Mouse (Mus musculus) kidney, embryonic 16.5 days (tissue): ENCODE data around the gene Arhgef7. TPM values are rescaled to one million over a fixed set of nuclear protein-coding genes. Genes with fewer than 3 reads are reported as not detected.
A peak's percentile ranks its signal among the peaks of the same experiment; 100 is the strongest.

ENCODE experiments used
- ATAC-seq: fragments of 200-750 bp; cut with Nextera tagmentation; 2 replicates; pipeline ENCODE4 v1.8.0; 2017; ENCODE audit warnings: moderate TSS enrichment; ENCODE audit not compliant: low FRiP score, low TSS enrichment
- H3K27ac ChIP-seq: fragments of 300-500 bp; sonication (generic); 2 replicates; pipeline ENCODE4 v1.5.1; 2014; ENCODE audit warnings: low read length
- H3K27me3 ChIP-seq: fragments of 300-500 bp; sonication (generic); 2 replicates; pipeline ENCODE4 v1.6.1; 2014; ENCODE audit warnings: low read length, control low read depth, mixed read lengths; ENCODE audit not compliant: insufficient read depth
- H3K36me3 ChIP-seq: fragments of 300-500 bp; sonication (generic); 2 replicates; pipeline ENCODE4 v1.6.1; 2014; ENCODE audit warnings: low read length, control low read depth, mixed read lengths; ENCODE audit not compliant: insufficient read depth
- H3K4me1 ChIP-seq: fragments of 300-500 bp; sonication (generic); 2 replicates; pipeline ENCODE4 v1.6.1; 2014; ENCODE audit warnings: low read length, control low read depth, mixed read lengths; ENCODE audit not compliant: insufficient read depth
- H3K4me2 ChIP-seq: fragments of 300-500 bp; sonication (generic); replicated peaks from 2 replicates; pipeline ENCODE4 v1.6.1; 2014; ENCODE audit warnings: low read depth, low read length
- H3K4me3 ChIP-seq: fragments of 300-500 bp; sonication (generic); 2 replicates; pipeline ENCODE4 v1.5.1; 2014; ENCODE audit warnings: mild to moderate bottlenecking, low read length
- H3K9ac ChIP-seq: fragments of 300-500 bp; sonication (generic); replicated peaks from 2 replicates; pipeline ENCODE4 v1.6.1; 2014; ENCODE audit warnings: low read length
- H3K9me3 ChIP-seq: fragments of 300-500 bp; sonication (generic); 2 replicates; pipeline ENCODE4 v1.6.1; 2016; ENCODE audit warnings: low read length, control low read depth
- WGBS: fragments of 180-500 bp; shearing (Covaris S2); extraction: QIAGEN DNeasy Blood & Tissue Kit; methylation state at CpG from one replicate; pipeline ENCODE4 v1.1.7; 2014; 5-methylcytosine and 5-hydroxymethylcytosine counted together
- polyA plus RNA-seq: library from polyadenylated mRNA; unstranded; fragments of >200 nt; fragmentation: Nextera tagmentation; extraction: Ambion mirVana; gene quantifications from 2 replicates; pipeline ENCODE4 v1.2.1, GENCODE M21; 2015

The Arhgef7 gene
- polyA plus RNA-seq, 1 experiment from 2014 or later: 43.3 TPM

DNA sequence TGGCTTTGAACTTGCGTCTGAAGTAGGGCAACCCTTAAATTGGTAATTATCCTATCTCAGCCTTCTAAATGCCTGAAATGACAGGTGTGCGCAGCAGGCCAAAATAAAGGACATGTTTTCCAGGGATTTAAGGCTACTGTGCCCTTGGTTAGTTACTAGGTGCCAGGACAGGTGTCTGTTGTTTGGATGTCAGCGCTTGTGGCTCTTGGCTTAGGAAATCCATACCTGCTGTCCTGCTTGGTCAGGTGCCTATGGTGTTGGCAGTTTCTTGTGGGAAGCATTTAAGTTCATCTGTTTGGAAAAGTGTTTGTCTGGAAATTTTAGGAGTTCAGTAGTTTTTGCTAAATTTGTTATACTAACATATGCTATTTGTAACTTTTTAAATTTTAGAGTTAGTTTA, 71.6 kb downstream of the Arhgef7 start:
- Histone ChIP-seq H3K9me3 (no peaks in the 10 kb centered on the region), H3K27me3 (no peaks in the 10 kb centered on the region), H3K4me2 (no peak overlapping the region), H3K9ac (no peak overlapping the region), H3K4me3 (no peak overlapping the region), H3K36me3 (peaks cover 18% of the 10 kb centered on the region; the same call in 1 of the 2 replicates), H3K4me1 (no peaks in the 10 kb centered on the region; the same call in 1 of the 2 replicates), H3K27ac (no peak overlapping the region)
- WGBS: 95% methylated on average over 3 of the region's 3 CpGs
- ATAC-seq: no peak

GRCm38 (mm10) chr8:11800481-11800880, 73.0 kb downstream of the Arhgef7 start:
- WGBS: 82% methylated on average over 7 of the region's 7 CpGs
- peaks cover 19% of the 10 kb centered on the region for H3K36me3 ChIP-seq

GRCm38 (mm10) chr8:11801571-11801970, 74.0 kb downstream of the Arhgef7 start:
- 61% methylated on average over 8 of the region's 8 CpGs for WGBS
- Histone ChIP-seq H3K4me2 (no peak overlapping the region), H3K4me1 (no peaks in the 10 kb centered on the region; the same call in 1 of the 2 replicates), H3K27me3 (no peaks in the 10 kb centered on the region), H3K9ac (no peak overlapping the region), H3K27ac (peak overlapping the region; percentile 64), H3K4me3 (no peak overlapping the region), H3K36me3 (peaks cover 23% of the 10 kb centered on the region), H3K9me3 (no peaks in the 10 kb centered on the region)
- no peak for ATAC-seq

More at GRCm38 (mm10) chr8:11800481-11800880, 73.0 kb downstream of the Arhgef7 start:
- no peaks in the 10 kb centered on the region for H3K9me3 ChIP-seq
- no peaks in the 10 kb centered on the region; the same call in 1 of the 2 replicates for H3K4me1 ChIP-seq
- no peaks in the 10 kb centered on the region for H3K27me3 ChIP-seq
- H3K9ac ChIP-seq: no peak overlapping the region
- peak overlapping the region; percentile 7 for H3K27ac ChIP-seq
- H3K4me3 ChIP-seq: no peak overlapping the region
- no peak for ATAC-seq
- no peak overlapping the region for H3K4me2 ChIP-seq

- Histone ChIP-seq H3K27ac (no peak overlapping the region), H3K27me3 (no peaks in the 10 kb centered on the region), H3K9me3 (no peaks in the 10 kb centered on the region), H3K4me2 (no peak overlapping the region), H3K9ac (no peak overlapping the region), H3K4me3 (no peak overlapping the region), H3K36me3 (peaks cover 40% of the 10 kb centered on the region), H3K4me1 (no peaks in the 10 kb centered on the region; the same call in 1 of the 2 replicates)
- WGBS: 88% methylated on average over 4 of the region's 4 CpGs
- no peak for ATAC-seq
Measured at GRCm38 (mm10) chr8:11804914-11805313, 77.4 kb downstream of the Arhgef7 start.

GRCm38 (mm10) chr8:11806252-11806651, 78.7 kb downstream of the Arhgef7 start:
- H3K4me3 ChIP-seq: no peak overlapping the region
- 79% methylated on average over 6 of the region's 6 CpGs for WGBS
- no peak overlapping the region for H3K4me2 ChIP-seq
- H3K9me3 ChIP-seq: no peaks in the 10 kb centered on the region
- no peaks in the 10 kb centered on the region for H3K27me3 ChIP-seq
- no peak overlapping the region for H3K27ac ChIP-seq
- ATAC-seq: no peak
- H3K4me1 ChIP-seq: no peaks in the 10 kb centered on the region; the same call in 1 of the 2 replicates
- peaks cover 48% of the 10 kb centered on the region for H3K36me3 ChIP-seq
- no peak overlapping the region for H3K9ac ChIP-seq

- H3K4me1 ChIP-seq: no peaks in the 10 kb centered on the region; the same call in 1 of the 2 replicates
- H3K27me3 ChIP-seq: no peaks in the 10 kb centered on the region
- no peak overlapping the region for H3K9ac ChIP-seq
- H3K27ac ChIP-seq: no peak overlapping the region
- no peak overlapping the region for H3K4me2 ChIP-seq
- no peak for ATAC-seq
- 84% methylated on average over 3 of the region's 3 CpGs for WGBS
- peaks cover 53% of the 10 kb centered on the region for H3K36me3 ChIP-seq
- no peaks in the 10 kb centered on the region for H3K9me3 ChIP-seq
- no peak overlapping the region for H3K4me3 ChIP-seq
Measured at GRCm38 (mm10) chr8:11807361-11807760, 79.8 kb downstream of the Arhgef7 start.

GRCm38 (mm10) chr8:11808047-11808446, 80.5 kb downstream of the Arhgef7 start:
- Histone ChIP-seq H3K27ac (no peak overlapping the region), H3K4me2 (no peak overlapping the region), H3K27me3 (no peaks in the 10 kb centered on the region), H3K9ac (no peak overlapping the region), H3K36me3 (peaks cover 60% of the 10 kb centered on the region), H3K4me3 (no peak overlapping the region), H3K9me3 (no peaks in the 10 kb centered on the region), H3K4me1 (no peaks in the 10 kb centered on the region; the same call in 1 of the 2 replicates)
- WGBS: 90% methylated on average over 5 of the region's 5 CpGs
- no peak for ATAC-seq

- Histone ChIP-seq H3K4me1 (no peaks in the 10 kb centered on the region), H3K9me3 (no peaks in the 10 kb centered on the region), H3K9ac (no peak overlapping the region), H3K4me3 (no peak overlapping the region), H3K4me2 (no peak overlapping the region), H3K27me3 (no peaks in the 10 kb centered on the region), H3K36me3 (peaks cover 64% of the 10 kb centered on the region), H3K27ac (no peak overlapping the region)
- no peak for ATAC-seq
- WGBS: 95% methylated on average over 5 of the region's 5 CpGs
Measured at GRCm38 (mm10) chr8:11810426-11810825, 82.9 kb downstream of the Arhgef7 start.

DNA sequence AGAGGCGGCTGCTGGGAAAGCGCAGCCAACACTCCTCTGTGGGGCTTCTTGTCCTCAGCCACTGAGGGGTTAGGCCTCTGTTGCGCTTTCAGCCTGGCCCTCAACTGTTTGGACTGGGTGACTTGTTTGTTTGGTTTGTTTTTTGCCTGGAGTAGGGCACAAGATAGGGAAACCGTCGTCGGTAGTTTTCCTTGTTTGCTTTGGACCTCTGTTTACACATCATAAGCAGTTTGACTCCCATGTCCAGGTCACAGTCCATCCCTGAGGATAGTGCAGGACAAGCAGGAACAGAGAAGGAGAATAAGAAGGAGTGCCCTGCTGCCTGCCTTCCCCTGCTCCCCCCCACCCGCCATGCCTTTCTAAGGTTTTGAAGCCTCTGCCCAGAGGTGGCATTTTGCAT, 86.3 kb downstream of the Arhgef7 start:
- H3K27ac ChIP-seq: no peak overlapping the region
- 80% methylated on average over 7 of the region's 7 CpGs for WGBS
- H3K9me3 ChIP-seq: no peaks in the 10 kb centered on the region
- no peaks in the 10 kb centered on the region for H3K27me3 ChIP-seq
- no peaks in the 10 kb centered on the region for H3K4me1 ChIP-seq
- H3K4me2 ChIP-seq: no peak overlapping the region
- ATAC-seq: no peak
- peaks cover 68% of the 10 kb centered on the region for H3K36me3 ChIP-seq
- no peak overlapping the region for H3K9ac ChIP-seq
- H3K4me3 ChIP-seq: no peak overlapping the region

GRCm38 (mm10) chr8:11815206-11815605, 87.7 kb downstream of the Arhgef7 start:
- peaks cover 66% of the 10 kb centered on the region for H3K36me3 ChIP-seq
- ATAC-seq: peak; percentile 23; the same call in 1 of the 2 replicates
- no peak overlapping the region for H3K27ac ChIP-seq
- H3K4me1 ChIP-seq: no peaks in the 10 kb centered on the region
- no peaks in the 10 kb centered on the region for H3K27me3 ChIP-seq
- no peak overlapping the region for H3K4me3 ChIP-seq
- WGBS: 85% methylated on average over 7 of the region's 7 CpGs
- H3K4me2 ChIP-seq: no peak overlapping the region
- no peak overlapping the region for H3K9ac ChIP-seq
- H3K9me3 ChIP-seq: no peaks in the 10 kb centered on the region
